Mouse (Mus musculus) thymus, adult 18-20 months (tissue): ENCODE measurements at regions not wholly inside any gene's neighbourhood (a gene's known extent, or its start where the extent isn't known, plus 50 kb on each side); places are given as distances from the start of the nearest gene placed in this dataset.
A peak's percentile ranks its signal among the peaks of the same experiment; 100 is the strongest.

Experiments
- DNase-seq, 2 experiments: peaks; one replicate each; pipeline ENCODE4 v3.0.0; 2022; ENCODE audit warnings: mixed read lengths in 2 of 2

DNA sequence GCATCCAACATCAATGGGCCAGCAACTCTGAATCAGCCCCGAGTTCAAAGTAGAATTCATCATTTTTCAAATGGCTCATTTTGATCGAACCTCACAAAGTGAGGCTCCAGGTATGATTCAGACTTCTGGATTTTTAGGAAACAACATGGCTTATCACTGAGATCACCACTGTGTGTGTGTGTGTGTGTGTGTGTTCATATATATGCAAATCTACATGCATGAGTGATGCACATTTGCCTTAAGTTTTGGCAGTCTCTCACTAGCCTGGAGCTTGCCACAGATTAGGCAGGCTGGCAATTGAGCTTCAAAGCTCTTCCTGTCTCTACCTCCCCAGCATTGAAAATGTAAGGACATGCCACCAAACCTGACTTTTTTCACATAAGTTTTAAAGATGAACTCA lies 195.1 kb upstream of the Mindy3 start:
- no peak for DNase-seq

GRCm38 (mm10) chr2:12613858-12614257 lies 194.6 kb upstream of the Mindy3 start:
- no peak for DNase-seq

GRCm38 (mm10) chr2:12582566-12582965 lies 163.3 kb upstream of the Mindy3 start:
- no peak for DNase-seq

DNA sequence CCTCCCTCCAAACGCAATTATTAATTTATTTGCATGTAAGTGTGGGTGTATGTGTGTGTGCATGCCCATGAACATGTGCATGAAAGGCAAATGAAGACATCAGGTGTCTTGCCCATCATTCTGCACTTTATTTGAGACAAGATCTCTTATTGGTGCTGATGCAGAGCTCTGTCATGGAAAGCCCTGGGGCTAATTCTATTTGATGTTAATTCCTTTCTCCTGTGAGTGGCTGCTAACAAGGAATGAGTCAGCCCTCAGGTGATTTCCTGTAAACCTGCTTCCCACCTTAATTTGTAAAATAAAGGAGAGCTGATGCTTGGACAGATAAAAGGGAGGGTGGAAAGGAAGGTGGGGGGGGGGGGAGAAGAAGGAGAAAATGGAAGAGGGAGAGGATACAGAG lies 138.5 kb upstream of the Mindy3 start:
- no peak for DNase-seq

DNA sequence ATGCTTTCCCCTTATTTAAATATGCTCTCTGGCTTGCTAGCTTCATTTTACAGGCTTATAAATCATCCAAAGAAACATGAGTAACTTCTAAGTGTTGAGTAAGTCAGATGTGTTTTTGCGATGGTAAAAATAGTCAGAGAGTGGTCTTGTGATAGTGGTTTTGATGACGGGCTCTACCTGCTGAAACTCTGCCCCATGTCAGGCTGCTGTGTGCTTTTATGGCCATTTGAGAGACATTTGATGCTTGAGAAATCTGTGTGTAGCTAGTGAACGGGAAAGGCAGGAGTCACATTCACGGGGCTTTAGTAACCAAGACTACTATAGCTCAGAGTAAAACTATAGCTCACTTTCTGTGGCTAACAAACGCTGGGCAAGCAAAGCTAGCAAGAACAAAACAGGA lies 103.1 kb upstream of the Mindy3 start:
- DNase-seq: no peak

DNA sequence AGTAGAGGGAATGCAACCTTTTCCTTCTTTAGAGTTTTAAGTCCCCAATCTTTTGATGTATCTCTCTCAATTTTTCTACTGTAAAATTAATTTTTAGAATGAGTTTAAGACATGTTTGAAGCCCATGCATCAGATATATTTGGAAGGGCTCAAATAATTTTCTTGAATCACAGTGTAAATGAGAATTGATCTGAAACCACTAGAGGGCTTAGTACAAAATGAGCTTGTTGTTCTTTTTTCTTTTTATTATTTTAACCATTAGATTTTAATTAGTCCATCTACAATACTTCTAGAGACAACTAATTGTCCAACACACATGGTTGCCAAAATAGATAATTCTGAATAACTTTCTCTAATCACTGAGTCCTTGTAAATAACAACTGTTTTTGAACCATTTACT lies 102.5 kb upstream of the Mindy3 start:
- no peak for DNase-seq

DNA sequence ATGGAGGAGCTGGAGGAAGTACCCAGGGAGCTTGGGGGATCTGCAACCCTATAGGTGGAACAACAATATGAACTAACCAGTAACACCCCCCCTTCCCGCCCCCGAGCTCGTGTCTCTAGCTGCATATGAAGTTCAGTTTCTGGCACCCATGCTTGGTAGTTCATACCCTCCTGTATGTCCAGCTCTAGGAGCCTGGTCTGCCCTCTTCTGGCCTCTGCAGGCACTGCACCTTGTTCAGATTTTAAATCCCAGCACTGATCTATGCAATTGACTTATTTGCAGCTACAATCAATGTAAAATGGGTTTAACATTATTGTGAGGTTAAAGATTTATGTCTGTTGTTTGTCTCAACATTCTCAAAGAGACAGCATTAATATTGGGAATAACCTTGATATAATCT lies 73.1 kb upstream of the Mindy3 start:
- DNase-seq: peak in 1 of 2 experiments; percentile 8

DNA sequence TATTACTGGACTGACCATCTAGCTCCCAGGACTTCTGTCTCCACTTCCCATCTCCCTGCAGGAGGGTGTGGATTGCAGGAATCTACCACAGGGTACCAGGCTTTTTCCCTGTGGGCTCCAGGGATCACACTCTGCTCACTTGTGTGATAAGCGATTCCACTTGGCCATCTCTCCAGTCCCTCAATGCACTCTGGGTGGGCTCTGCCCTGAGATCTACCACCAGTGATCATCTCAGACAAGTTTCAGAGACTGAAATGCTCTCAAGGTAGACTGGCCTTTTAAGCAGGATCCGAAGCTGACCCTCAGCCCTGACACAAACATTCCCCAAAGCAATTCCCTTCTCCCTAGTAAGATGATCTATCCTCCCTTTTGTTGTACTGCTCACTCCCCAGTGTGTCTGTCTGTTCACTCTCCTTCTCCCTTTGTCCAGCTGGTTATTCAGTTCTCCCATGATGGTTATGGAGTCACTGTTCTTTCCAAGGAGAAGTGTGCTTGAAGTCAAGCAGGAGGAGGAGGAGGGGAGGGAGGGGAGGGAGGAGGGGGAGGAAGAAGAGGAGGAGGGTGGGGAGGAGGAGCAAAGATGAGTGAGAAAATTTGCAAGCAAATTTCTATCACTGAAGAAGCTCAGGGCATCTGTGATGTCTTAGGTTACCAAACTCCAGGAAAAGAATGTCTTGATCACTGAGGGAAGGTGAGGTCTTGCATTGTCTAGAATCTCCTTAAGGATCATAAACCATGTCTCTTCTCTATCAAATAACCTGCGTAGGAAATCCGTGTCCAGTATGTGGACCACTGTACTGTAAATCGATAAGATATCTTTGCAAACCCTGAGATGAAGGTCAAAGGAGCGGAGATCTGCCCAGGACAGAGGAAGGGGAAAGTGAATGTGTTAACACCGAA lies 50.4 kb upstream of the Mindy3 start:
- DNase-seq: no peak
